Mouse (Mus musculus): Measurements from ENCODE around the gene Gigyf1. TPM values are rescaled to one million over a fixed set of nuclear protein-coding genes. Genes with fewer than 3 reads are reported as not detected.

Gigyf1 gene
- polyA plus RNA-seq, 1 experiment from 2014 or later = 14.9 TPM

DNA sequence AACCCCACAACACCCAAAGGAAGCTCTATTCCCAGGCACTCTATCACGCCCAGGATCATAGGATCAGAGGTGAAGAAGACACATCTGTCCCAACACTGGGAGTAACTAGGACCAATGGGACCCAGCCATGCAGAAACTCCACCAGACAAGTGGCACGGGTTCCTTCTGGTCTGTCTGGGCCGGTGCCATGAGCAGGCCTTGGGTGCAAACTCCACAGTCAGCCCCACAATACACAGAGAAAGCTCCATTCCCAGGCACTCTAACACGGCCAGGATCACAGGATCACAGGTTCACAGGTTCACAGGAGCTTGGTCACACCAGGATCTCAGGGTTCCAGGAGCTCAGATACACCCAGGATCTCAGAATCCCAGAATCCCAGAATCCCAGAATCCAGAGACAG, 27.2 kb downstream of the Gigyf1 start:
- no peak overlapping the region for H3K4me3 ChIP-seq
- H3K4me1 ChIP-seq (replicated peaks) = no peaks in the 10 kb centered on the region
- WGBS = 80% methylated on average over 4 of the region's 4 CpGs
- no peaks in the 10 kb centered on the region for H3K36me3 ChIP-seq
- H3K27me3 ChIP-seq (ENCODE audit: insufficient read depth, poor library complexity, severe bottlenecking) = no peaks in the 10 kb centered on the region
- H3K9me3 ChIP-seq = no peaks in the 10 kb centered on the region
- H3K27ac ChIP-seq = no peak overlapping the region
- DNase-seq (ENCODE audit: low spot score) = no peak

- Histone ChIP-seq H3K4me1 (replicated peaks) (peaks cover 14% of the 10 kb centered on the region; the same call in 1 of the 2 replicates), H3K27ac (no peak overlapping the region), H3K9me3 (no peaks in the 10 kb centered on the region), H3K36me3 (no peaks in the 10 kb centered on the region), H3K27me3 (ENCODE audit: insufficient read depth, poor library complexity, severe bottlenecking) (peaks cover 13% of the 10 kb centered on the region), H3K4me3 (no peak overlapping the region)
- WGBS = 94% methylated on average over 2 of the region's 2 CpGs
- DNase-seq (ENCODE audit: low spot score) = no peak
Measured at GRCm38 (mm10) chr5:137549840-137550239, 31.5 kb downstream of the Gigyf1 start.

DNA sequence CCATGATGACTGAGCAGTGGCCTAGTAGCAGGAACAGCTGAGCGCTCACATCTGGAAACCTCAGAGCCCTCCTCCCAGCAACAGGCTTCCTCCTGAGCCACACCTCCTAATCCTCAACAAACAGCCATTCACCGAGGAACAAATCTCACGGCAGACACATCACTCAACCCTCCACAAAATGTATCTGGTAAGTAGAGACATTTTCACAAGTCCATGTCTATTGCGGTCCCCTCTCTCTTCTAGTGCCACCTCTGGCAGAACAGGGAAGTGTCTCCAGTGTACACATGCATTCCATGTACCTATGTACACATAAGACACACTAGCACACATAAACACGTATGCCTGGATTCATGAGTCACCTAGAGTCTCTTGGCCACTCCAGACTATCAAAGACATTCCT, 32.8 kb downstream of the Gigyf1 start:
- Histone ChIP-seq H3K36me3 (no peaks in the 10 kb centered on the region), H3K27me3 (ENCODE audit: insufficient read depth, poor library complexity, severe bottlenecking) (peaks cover 19% of the 10 kb centered on the region), H3K4me3 (no peak overlapping the region), H3K9me3 (no peaks in the 10 kb centered on the region), H3K4me1 (replicated peaks) (peaks cover 14% of the 10 kb centered on the region; the same call in 1 of the 2 replicates), H3K27ac (no peak overlapping the region)
- 73% methylated on average over 5 of the region's 5 CpGs for WGBS
- DNase-seq (ENCODE audit: low spot score) = no peak

DNA sequence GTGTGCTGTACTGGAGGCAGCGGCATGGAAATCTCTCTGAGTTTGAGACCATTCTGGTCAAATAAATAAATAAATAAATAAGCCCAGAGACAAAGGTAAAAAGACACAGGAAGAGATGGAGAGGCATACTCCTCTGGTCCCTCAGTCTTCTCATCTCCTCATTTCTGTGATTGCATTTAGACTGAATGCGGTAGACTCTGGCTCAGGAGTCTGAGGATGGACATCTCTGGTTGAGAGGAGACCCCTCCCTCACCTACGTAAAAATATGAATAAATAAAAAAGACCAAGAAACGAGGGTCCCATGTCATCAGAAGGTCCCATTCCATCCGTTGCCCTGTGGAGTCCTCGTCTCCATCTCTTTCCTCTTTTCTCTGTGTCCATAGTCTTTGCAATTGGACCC, 34.7 kb downstream of the Gigyf1 start:
- Histone ChIP-seq H3K4me1 (replicated peaks) (peaks cover 14% of the 10 kb centered on the region; the same call in 1 of the 2 replicates), H3K27ac (0 out of 2 replicates have a peak overlapping the region, but pooled peaks have one; percentile 72), H3K4me3 (peak overlapping the region; percentile 49), H3K9me3 (no peaks in the 10 kb centered on the region), H3K36me3 (no peaks in the 10 kb centered on the region), H3K27me3 (ENCODE audit: insufficient read depth, poor library complexity, severe bottlenecking) (peaks cover 19% of the 10 kb centered on the region)
- DNase-seq (ENCODE audit: low spot score) = no peak
- WGBS = 30% methylated on average over 6 of the region's 6 CpGs

DNA sequence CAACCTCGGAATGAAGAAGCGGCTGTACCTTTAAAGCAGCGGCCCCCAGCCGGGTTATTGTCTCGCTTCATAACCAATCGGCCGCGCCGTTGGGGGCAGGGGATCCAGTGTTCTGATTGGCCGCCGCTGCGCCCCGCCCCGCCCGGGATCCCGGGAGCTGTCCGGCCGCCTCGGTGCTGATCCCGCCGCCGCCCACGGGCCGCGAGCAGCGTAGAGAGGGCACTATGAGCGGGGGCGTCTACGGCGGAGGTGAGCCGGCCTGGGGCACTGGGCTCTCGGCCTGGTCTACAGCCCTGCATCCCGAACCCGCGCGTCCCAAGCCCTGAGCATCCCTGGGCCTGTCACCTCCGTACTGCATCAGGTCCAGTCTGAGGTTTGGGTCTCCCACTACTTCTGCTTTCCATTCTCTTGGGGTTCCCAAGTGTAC, 35.1 kb downstream of the Gigyf1 start, which contains the start of gene Actl6b:
Actl6b (plus strand) TSS at position 107 of the 427 bp plus-strand sequence.
- DNase-seq (ENCODE audit: low spot score) = peak; percentile 86
- H3K27ac ChIP-seq = peak within 1 kb of the TSS; percentile 72
- WGBS = under 1% methylated on average over 37 of the region's 37 CpGs
- peaks cover 19% of the 10 kb centered on the region for H3K27me3 ChIP-seq (ENCODE audit: insufficient read depth, poor library complexity, severe bottlenecking)
- H3K9me3 ChIP-seq = no peaks in the 10 kb centered on the region
- peaks cover 14% of the 10 kb centered on the region; the same call in 1 of the 2 replicates for H3K4me1 ChIP-seq (replicated peaks)
- peak within 1 kb of the TSS; percentile 49 for H3K4me3 ChIP-seq
- H3K36me3 ChIP-seq = no peaks in the 10 kb centered on the region

GRCm38 (mm10) chr5:137553898-137554297, 35.5 kb downstream of the Gigyf1 start:
- Histone ChIP-seq H3K4me1 (replicated peaks) (peaks cover 14% of the 10 kb centered on the region; the same call in 1 of the 2 replicates), H3K36me3 (no peaks in the 10 kb centered on the region), H3K27me3 (ENCODE audit: insufficient read depth, poor library complexity, severe bottlenecking) (peaks cover 23% of the 10 kb centered on the region), H3K27ac (peak overlapping the region; percentile 72), H3K9me3 (no peaks in the 10 kb centered on the region), H3K4me3 (peak overlapping the region; percentile 49)
- 42% methylated on average over 11 of the region's 11 CpGs for WGBS
- no peak for DNase-seq (ENCODE audit: low spot score)

DNA sequence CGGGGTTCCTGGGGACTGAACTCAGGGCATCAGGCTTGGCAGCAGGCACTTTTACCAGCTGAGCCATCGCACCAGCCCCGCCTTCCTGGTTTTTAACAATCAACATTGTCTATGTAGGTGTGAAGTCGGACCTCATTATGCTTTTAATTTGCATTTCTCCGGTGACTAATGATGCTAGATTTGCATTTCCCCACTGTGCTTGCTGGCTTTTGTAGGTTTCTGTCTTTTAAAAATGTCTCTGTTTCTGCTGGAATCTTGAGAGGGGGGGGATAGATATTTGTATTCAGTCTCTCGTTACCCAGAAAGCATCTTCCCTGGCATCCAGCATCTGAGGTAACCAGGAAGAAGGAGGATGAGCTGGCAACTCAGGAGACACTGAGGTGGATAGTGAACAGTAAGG, 43.2 kb downstream of the Gigyf1 start:
- WGBS = 73% methylated on average over 6 of the region's 6 CpGs
- no peak for DNase-seq (ENCODE audit: low spot score)
- H3K27me3 ChIP-seq (ENCODE audit: insufficient read depth, poor library complexity, severe bottlenecking) = peaks cover 4% of the 10 kb centered on the region; the same call in 1 of the 2 replicates

DNA sequence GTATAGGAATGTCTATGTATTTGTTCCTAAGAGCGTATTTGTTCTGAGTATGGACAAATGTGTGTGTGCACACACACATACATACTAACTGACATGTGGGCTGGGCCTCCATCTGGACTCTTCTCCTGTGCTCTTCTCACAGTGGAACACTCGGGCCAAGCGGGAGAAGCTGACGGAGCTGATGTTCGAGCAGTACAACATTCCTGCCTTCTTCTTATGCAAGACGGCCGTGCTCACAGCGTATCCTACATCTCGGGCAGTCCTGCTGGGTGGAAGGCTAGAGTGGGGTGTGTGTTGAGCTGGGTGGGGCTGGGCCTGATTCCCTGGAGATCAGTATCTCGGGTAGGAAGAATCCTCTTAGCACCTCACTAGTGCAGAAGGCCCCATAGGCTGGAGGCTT, 44.6 kb downstream of the Gigyf1 start:
- no peaks in the 10 kb centered on the region; the same call in 1 of the 2 replicates for H3K36me3 ChIP-seq
- no peak for DNase-seq (ENCODE audit: low spot score)
- peaks cover 9% of the 10 kb centered on the region for H3K4me1 ChIP-seq (replicated peaks)
- no peak overlapping the region for H3K27ac ChIP-seq
- peaks cover 4% of the 10 kb centered on the region; the same call in 1 of the 2 replicates for H3K27me3 ChIP-seq (ENCODE audit: insufficient read depth, poor library complexity, severe bottlenecking)
- no peak overlapping the region for H3K4me3 ChIP-seq
- 77% methylated on average over 10 of the region's 10 CpGs for WGBS
- no peaks in the 10 kb centered on the region for H3K9me3 ChIP-seq

More for the DNA sequence above, 43.2 kb downstream of the Gigyf1 start:
- no peak overlapping the region for H3K27ac ChIP-seq
- no peaks in the 10 kb centered on the region for H3K36me3 ChIP-seq
- H3K9me3 ChIP-seq = no peaks in the 10 kb centered on the region
- H3K4me3 ChIP-seq = no peak overlapping the region
- peaks cover 9% of the 10 kb centered on the region for H3K4me1 ChIP-seq (replicated peaks)

- H3K36me3 ChIP-seq = no peaks in the 10 kb centered on the region; the same call in 1 of the 2 replicates
- peaks cover 26% of the 10 kb centered on the region for H3K4me1 ChIP-seq (replicated peaks)
- DNase-seq (ENCODE audit: low spot score) = no peak
- H3K27ac ChIP-seq = no peak overlapping the region
- WGBS = 72% methylated on average over 6 of the region's 6 CpGs
- H3K9me3 ChIP-seq = no peaks in the 10 kb centered on the region
- H3K4me3 ChIP-seq = no peak overlapping the region
- H3K27me3 ChIP-seq (ENCODE audit: insufficient read depth, poor library complexity, severe bottlenecking) = no peaks in the 10 kb centered on the region
Measured at GRCm38 (mm10) chr5:137565744-137566143, 47.4 kb downstream of the Gigyf1 start.

GRCm38 (mm10) chr5:137566416-137566815, 48.1 kb downstream of the Gigyf1 start:
- Histone ChIP-seq H3K36me3 (no peaks in the 10 kb centered on the region; the same call in 1 of the 2 replicates), H3K27me3 (ENCODE audit: insufficient read depth, poor library complexity, severe bottlenecking) (no peaks in the 10 kb centered on the region), H3K4me1 (replicated peaks) (peaks cover 26% of the 10 kb centered on the region), H3K9me3 (no peaks in the 10 kb centered on the region), H3K4me3 (no peak overlapping the region), H3K27ac (no peak overlapping the region)
- DNase-seq (ENCODE audit: low spot score) = no peak
- WGBS = 96% methylated on average over 5 of the region's 5 CpGs

- 89% methylated on average over 8 of the region's 8 CpGs for WGBS
- H3K36me3 ChIP-seq = no peaks in the 10 kb centered on the region; the same call in 1 of the 2 replicates
- no peak for DNase-seq (ENCODE audit: low spot score)
- no peaks in the 10 kb centered on the region for H3K9me3 ChIP-seq
- H3K4me1 ChIP-seq (replicated peaks) = peaks cover 26% of the 10 kb centered on the region
- no peak overlapping the region for H3K4me3 ChIP-seq
- no peak overlapping the region for H3K27ac ChIP-seq
- no peaks in the 10 kb centered on the region; the same call in 1 of the 2 replicates for H3K27me3 ChIP-seq (ENCODE audit: insufficient read depth, poor library complexity, severe bottlenecking)
Measured at GRCm38 (mm10) chr5:137568223-137568798, 50.0 kb downstream of the Gigyf1 start.

DNA sequence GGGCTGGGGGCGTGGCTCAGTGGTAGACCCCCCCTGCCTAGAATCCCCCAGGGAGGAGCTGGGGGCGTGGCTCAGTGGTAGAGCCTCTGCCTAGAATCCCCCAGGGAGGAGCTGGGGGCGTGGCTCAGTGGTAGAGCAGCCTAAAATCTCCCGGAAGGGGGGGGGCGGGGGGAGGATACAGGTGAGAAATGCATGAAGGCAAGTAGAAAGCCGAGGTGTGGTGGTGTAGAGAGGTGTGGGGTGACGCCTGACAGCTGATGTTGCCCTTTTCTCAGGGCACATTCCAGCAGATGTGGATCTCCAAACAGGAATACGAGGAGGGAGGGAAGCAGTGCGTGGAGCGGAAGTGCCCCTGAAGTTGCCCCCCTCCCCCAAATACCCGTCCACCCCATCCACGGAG, 50.7 kb downstream of the Gigyf1 start:
- peaks cover 5% of the 10 kb centered on the region for H3K27me3 ChIP-seq (ENCODE audit: insufficient read depth, poor library complexity, severe bottlenecking)
- peaks cover 27% of the 10 kb centered on the region for H3K4me1 ChIP-seq (replicated peaks)
- no peaks in the 10 kb centered on the region for H3K9me3 ChIP-seq
- no peak overlapping the region for H3K4me3 ChIP-seq
- no peak overlapping the region for H3K27ac ChIP-seq
- WGBS = 65% methylated on average over 12 of the region's 12 CpGs
- H3K36me3 ChIP-seq = no peaks in the 10 kb centered on the region; the same call in 1 of the 2 replicates
- no peak for DNase-seq (ENCODE audit: low spot score)

DNA sequence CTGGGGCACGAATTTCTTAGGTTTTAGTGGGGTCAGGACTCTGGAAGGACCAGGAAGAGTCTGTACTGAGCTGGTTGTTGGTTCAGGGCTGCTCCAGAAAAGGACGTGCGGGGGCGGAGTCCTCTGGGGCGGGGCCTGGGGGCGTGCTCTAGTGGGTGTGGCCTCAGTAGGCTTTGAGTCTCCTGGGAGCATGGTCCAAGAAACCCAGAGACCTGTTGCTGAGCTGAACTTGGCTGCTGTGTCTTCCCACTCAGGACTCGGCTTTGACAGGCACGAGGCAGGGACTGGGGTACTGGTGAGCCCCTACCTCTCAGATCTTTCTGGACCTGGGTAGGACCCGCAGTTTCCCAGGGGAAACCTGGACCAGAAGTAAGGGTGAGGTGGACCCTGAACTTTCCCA, 51.3 kb downstream of the Gigyf1 start, which contains the start of gene Tfr2:
Tfr2 (plus strand) TSS at position 176 of the 400 bp plus-strand sequence.
- no peak within 1 kb of the TSS for H3K27ac ChIP-seq
- 35% methylated on average over 9 of the region's 9 CpGs for WGBS
- peak within 1 kb of the TSS; percentile 21; the same call in 1 of the 2 replicates for H3K4me3 ChIP-seq
- peaks cover 11% of the 10 kb centered on the region for H3K27me3 ChIP-seq (ENCODE audit: insufficient read depth, poor library complexity, severe bottlenecking)
- peaks cover 33% of the 10 kb centered on the region for H3K4me1 ChIP-seq (replicated peaks)
- H3K36me3 ChIP-seq = no peaks in the 10 kb centered on the region; the same call in 1 of the 2 replicates
- no peaks in the 10 kb centered on the region for H3K9me3 ChIP-seq
- no peak for DNase-seq (ENCODE audit: low spot score)

Data from hindbrain, embryonic 10.5 days (tissue).